Mouse (Mus musculus): ENCODE data around the gene Cab39.

GRCm38 (mm10) chr1:85766120-85766519, 27.1 kb upstream of the Cab39 start:
- TF ChIP-seq CTCF (IDR thresholded peaks at IDR 0.05; ENCODE audit: low read depth, low read length) (no peak), POLR2A (IDR thresholded peaks at IDR 0.05; ENCODE audit: extremely low read depth, insufficient read depth, low read length) (no peak)
